Mouse (Mus musculus): ENCODE data around the gene Adssl1.
A peak's percentile ranks its signal among the peaks of the same experiment; 100 is the strongest.

Gene Adssl1

GRCm38 (mm10) chr12:112679027-112679996, 59.5 kb downstream of the Adssl1 start:
- no peak for DNase-seq

- DNase-seq = peak; percentile 51
Measured at GRCm38 (mm10) chr12:112683351-112683750, 63.5 kb downstream of the Adssl1 start.

- DNase-seq = no peak
Measured at GRCm38 (mm10) chr12:112688458-112688857, 68.6 kb downstream of the Adssl1 start.

All from right cerebral cortex, adult 18-20 months (tissue).